Mouse (Mus musculus) G1E (cell line): ENCODE measurements around the gene Cpe.

Experiments used
- CTCF ChIP-seq: IDR thresholded peaks from 2 replicates; pipeline ENCODE4 v1.5.1; 2012; ENCODE audit warnings: low read depth, low read length, inconsistent platforms, mixed read lengths
- GATA1 ChIP-seq: IDR thresholded peaks from 2 replicates; pipeline ENCODE4 v1.6.1; 2012; ENCODE audit warnings: borderline replicate concordance, low read length, inconsistent platforms, mixed read lengths

GRCm38 (mm10) chr8:64646421-64646820 is 46.4 kb downstream of the Cpe start:
- TF ChIP-seq CTCF (no peak), GATA1 (no peak)
